Mouse (Mus musculus): Measurements from ENCODE around the gene Syne1.

GRCm38 (mm10) chr10:5029883-5030282, 521.4 kb downstream of the Syne1 start:
- no peak for TF ChIP-seq CTCF (IDR thresholded peaks at IDR 0.05; ENCODE audit: low read depth)
- no peak for TF ChIP-seq EP300 (IDR thresholded peaks at IDR 0.05; ENCODE audit: low read depth)

All from heart, postnatal 0 days (tissue).